Mouse (Mus musculus) hindbrain, embryonic 15.5 days (tissue): ENCODE results near the gene B4galt2. TPM values are rescaled to one million over a fixed set of nuclear protein-coding genes. Genes with fewer than 3 reads are reported as not detected.

Source experiments
- ATAC-seq: fragments of 200-750 bp; cut with Nextera tagmentation; 2 replicates; pipeline ENCODE4 v1.8.0; 2017; ENCODE audit warnings: low read depth, moderate number of reproducible peaks, moderate TSS enrichment; ENCODE audit not compliant: low FRiP score
- H3K27ac ChIP-seq: fragments of 300-500 bp; sonication (generic); replicated peaks from 2 replicates; pipeline ENCODE4 v1.5.1; 2015; ENCODE audit warnings: mild to moderate bottlenecking, inconsistent platforms
- H3K27me3 ChIP-seq: fragments of 300-500 bp; sonication (generic); 2 replicates; pipeline ENCODE4 v1.6.1; 2015; ENCODE audit warnings: control low read depth, inconsistent platforms
- H3K36me3 ChIP-seq: fragments of 300-500 bp; sonication (generic); 2 replicates; pipeline ENCODE4 v1.6.1; 2015; ENCODE audit warnings: control low read depth, inconsistent platforms
- H3K4me1 ChIP-seq: fragments of 300-500 bp; sonication (generic); replicated peaks from 2 replicates; pipeline ENCODE4 v1.6.1; 2015; ENCODE audit warnings: control low read depth, inconsistent platforms
- H3K4me2 ChIP-seq: fragments of 300-500 bp; sonication (generic); 2 replicates; pipeline ENCODE4 v1.6.1; 2015; ENCODE audit warnings: moderate library complexity, mild to moderate bottlenecking, inconsistent platforms
- H3K4me3 ChIP-seq: fragments of 300-500 bp; sonication (generic); 2 replicates; pipeline ENCODE4 v1.5.1; 2015; ENCODE audit warnings: mild to moderate bottlenecking, inconsistent platforms
- H3K9ac ChIP-seq: fragments of 300-500 bp; sonication (generic); 2 replicates; pipeline ENCODE4 v1.6.1; 2015; ENCODE audit warnings: inconsistent platforms
- H3K9me3 ChIP-seq: fragments of 300-500 bp; sonication (generic); 2 replicates; pipeline ENCODE4 v1.6.1; 2016; ENCODE audit warnings: control low read depth, inconsistent platforms
- WGBS: fragments of 180-500 bp; shearing (Covaris S2); methylation state at CpG from one replicate; pipeline ENCODE4 v1.1.7; 2015; 5-methylcytosine and 5-hydroxymethylcytosine counted together
- polyA plus RNA-seq: library from polyadenylated mRNA; unstranded; fragments of >200 nt; fragmentation: Nextera tagmentation; extraction: Ambion mirVana; gene quantifications from 2 replicates; pipeline ENCODE4 v1.2.1, GENCODE M21; 2015

B4galt2 gene
- polyA plus RNA-seq, 1 experiment from 2014 or later, result 69.5 TPM

DNA sequence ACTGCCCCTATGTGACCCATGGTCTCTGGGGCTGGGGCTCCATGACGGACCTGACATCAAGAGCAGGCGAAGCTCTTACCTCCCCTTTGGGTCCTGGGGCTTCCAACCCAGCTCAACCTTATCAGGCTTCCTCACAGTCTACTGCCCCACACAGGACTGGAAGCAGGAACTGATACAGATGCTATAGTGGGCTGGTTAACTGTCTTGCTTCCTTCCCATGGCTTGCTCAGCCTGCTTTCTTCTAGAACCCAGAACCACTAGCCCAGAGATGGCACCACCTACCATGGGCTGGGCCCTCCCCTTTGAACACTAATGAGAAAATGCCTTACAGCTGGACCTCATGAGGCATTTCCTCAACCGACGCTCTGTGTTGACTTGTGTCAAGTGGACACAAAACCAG is 34.1 kb upstream of the B4galt2 start:
- Histone ChIP-seq H3K36me3 (no peaks in the 10 kb centered on the region), H3K4me1 (peaks cover 28% of the 10 kb centered on the region), H3K9me3 (no peaks in the 10 kb centered on the region), H3K27me3 (no peaks in the 10 kb centered on the region), H3K27ac (no peak overlapping the region), H3K4me3 (no peak overlapping the region), H3K9ac (no peak overlapping the region), H3K4me2 (no peak overlapping the region)
- 95% methylated on average over 4 of the region's 4 CpGs for WGBS
- ATAC-seq, result no peak

DNA sequence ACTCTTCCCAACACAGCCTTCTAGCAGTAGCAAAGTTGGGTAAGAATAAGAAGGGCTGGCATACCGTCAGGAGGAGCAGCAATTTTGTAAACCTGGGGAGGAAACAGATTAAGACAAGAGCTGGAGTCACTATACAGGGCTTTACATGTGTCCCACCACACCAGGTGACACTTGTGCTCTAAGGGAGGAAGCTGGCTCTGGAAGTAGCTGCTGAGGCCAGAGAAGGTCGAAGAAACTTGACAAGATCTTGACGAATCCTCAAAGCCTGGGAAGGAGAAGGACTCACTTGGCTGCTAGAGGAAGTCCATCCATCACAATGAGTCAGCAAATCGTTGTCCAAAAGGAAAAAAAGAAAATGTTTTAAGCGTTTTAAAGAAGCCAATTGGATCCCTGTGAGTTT is 33.1 kb upstream of the B4galt2 start:
- Histone ChIP-seq H3K4me3 (no peak overlapping the region), H3K4me2 (peak overlapping the region; percentile 97; the same call in 1 of the 2 replicates), H3K4me1 (peaks cover 38% of the 10 kb centered on the region), H3K27me3 (no peaks in the 10 kb centered on the region), H3K9me3 (no peaks in the 10 kb centered on the region), H3K36me3 (peaks cover 7% of the 10 kb centered on the region), H3K27ac (no peak overlapping the region), H3K9ac (no peak overlapping the region)
- WGBS, result 84% methylated on average over 5 of the region's 5 CpGs
- ATAC-seq, result no peak

DNA sequence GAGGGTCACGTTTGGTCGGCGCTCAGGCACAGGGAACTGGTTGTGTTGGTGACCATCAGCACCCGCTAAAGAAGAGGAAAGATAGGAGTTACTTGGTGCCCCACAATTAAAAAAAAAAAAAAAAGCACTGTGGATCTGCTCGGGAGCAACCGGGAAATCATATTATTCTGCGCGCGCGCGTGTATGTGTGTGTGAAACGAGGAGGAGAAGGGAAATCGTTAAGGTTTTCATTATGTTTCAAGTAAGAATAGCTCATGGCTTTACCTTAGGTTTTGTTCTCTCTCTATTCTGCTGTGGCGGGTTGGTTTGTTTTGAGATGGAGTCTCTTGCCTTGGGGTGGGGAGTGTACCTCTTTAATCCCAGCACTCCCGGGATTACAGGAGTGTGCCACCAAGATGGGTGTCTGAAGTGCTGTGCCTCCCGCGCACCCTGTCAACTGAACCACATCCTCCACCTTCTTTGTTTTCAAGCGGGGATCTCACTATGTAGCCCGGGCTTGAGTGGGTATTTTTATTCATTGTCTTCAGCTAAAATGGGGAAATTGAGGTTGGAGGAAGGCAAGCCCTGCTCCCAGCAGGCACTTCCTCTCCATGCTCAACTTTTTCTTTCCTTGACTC is 32.3 kb upstream of the B4galt2 start:
- Histone ChIP-seq H3K36me3 (peaks cover 13% of the 10 kb centered on the region), H3K27me3 (no peaks in the 10 kb centered on the region), H3K9ac (peak overlapping the region; percentile 87), H3K9me3 (no peaks in the 10 kb centered on the region), H3K4me2 (peak overlapping the region; percentile 97), H3K4me3 (peak overlapping the region; percentile 72), H3K4me1 (peaks cover 46% of the 10 kb centered on the region), H3K27ac (peak overlapping the region; percentile 89)
- no peak; the same call in 1 of the 2 replicates for ATAC-seq
- 3% methylated on average over 19 of the region's 19 CpGs for WGBS

DNA sequence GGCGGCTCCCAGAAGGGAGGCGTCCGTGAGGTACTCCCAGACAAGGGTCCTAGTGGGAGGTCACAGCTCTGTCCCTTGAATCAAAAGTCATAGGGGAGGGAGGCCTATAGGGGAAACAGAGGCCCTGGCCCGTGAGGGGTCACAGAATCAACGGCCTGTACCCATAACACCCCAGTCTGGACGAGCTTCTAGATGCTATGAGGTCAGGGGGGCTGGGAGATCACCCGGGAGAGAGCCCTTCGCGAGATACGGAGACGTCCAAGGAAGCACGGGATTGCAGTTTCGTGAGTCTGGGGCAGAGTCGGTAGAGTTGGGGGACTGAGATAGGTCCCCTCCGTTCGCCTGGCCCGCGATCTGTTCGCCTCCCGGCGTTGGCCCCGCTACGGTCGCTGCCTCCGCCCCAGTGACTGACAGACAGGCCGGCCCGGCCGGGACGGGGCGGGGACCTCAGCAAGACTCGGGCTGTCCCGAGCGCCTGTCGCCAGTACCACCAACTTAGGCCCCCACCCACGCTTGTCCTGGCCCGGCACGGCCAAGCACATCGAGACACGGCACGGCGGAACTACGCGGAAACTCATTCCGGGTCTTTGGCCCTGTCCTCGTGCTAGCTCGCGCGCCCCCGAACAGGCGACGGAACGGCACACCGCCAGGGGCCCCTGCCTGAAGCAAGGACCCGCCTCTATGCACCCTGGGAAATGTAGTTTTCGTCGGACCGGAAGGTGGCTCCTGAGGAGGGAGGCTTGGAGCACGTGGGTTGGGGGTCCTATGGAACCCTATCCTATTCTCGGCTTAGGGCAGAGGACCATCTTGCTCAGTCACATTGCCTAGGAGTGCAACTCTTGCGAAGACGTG is 31.5 kb upstream of the B4galt2 start, which contains the start of gene Ipo13:
TSS of gene Ipo13 (minus strand) at position 409 of the 852 bp plus-strand sequence.
- peak within 1 kb of the TSS; percentile 89 for H3K27ac ChIP-seq
- no peaks in the 10 kb centered on the region for H3K9me3 ChIP-seq
- ATAC-seq, result peak; percentile 95
- H3K4me3 ChIP-seq, result peak within 1 kb of the TSS; percentile 72
- H3K4me1 ChIP-seq, result peaks cover 54% of the 10 kb centered on the region
- H3K36me3 ChIP-seq, result peaks cover 13% of the 10 kb centered on the region
- peak within 1 kb of the TSS; percentile 87 for H3K9ac ChIP-seq
- under 1% methylated on average over 48 of the region's 61 CpGs for WGBS
- H3K27me3 ChIP-seq, result no peaks in the 10 kb centered on the region
- peak within 1 kb of the TSS; percentile 97 for H3K4me2 ChIP-seq

DNA sequence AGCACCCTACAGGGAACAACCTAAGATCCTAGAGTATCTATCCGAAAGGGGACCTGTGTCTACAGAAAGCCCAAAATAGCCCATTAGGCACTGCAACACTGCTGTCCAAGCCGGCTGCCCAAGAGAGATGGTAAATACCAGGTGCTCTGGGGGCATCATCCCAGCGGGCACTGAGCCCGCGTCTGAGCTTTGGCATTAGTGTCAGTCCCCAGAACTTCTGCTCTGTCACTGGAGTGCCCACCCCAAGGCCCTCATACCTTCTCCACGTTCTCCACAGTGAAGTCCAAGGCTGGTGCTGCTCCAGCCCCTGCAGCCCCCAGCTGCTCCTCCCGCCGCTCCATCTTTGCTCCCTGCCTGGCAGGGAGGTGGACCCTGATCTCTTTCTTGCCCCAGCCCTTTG is 30.7 kb upstream of the B4galt2 start:
- H3K4me2 ChIP-seq, result peak overlapping the region; percentile 97
- peak overlapping the region; percentile 87 for H3K9ac ChIP-seq
- no peaks in the 10 kb centered on the region for H3K27me3 ChIP-seq
- H3K36me3 ChIP-seq, result peaks cover 13% of the 10 kb centered on the region
- no peaks in the 10 kb centered on the region for H3K9me3 ChIP-seq
- H3K4me1 ChIP-seq, result peaks cover 62% of the 10 kb centered on the region
- 11% methylated on average over 8 of the region's 8 CpGs for WGBS
- peak overlapping the region; percentile 72 for H3K4me3 ChIP-seq
- 0 out of 2 replicates have a peak overlapping the region, but pooled peaks have one; percentile 6 for H3K27ac ChIP-seq
- ATAC-seq, result peak; percentile 0; the same call in 1 of the 2 replicates

DNA sequence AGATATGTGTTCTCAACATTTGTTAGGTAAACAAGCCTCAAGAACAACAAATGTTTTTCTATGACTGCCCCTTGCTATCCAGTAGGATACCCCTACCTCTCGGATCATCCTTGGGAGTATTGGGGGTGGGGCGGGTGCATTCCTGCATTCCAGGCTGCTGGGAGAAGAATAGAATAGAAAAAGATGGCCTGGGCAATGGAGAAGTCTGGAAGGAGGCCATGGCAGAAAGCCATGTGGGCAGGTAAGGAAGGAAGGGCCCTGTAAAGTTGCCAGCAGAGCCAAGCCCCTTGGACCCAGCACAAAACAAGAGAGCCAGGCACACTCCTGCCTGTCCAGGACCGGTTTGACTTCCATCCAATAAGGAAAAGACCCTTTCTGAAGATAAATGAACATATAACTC is 30.1 kb upstream of the B4galt2 start:
- Histone ChIP-seq H3K4me3 (peak overlapping the region; percentile 72), H3K27ac (no peak overlapping the region; the same call in 1 of the 2 replicates), H3K4me1 (peaks cover 68% of the 10 kb centered on the region), H3K4me2 (peak overlapping the region; percentile 97), H3K9ac (peak overlapping the region; percentile 87), H3K9me3 (no peaks in the 10 kb centered on the region), H3K36me3 (peaks cover 13% of the 10 kb centered on the region), H3K27me3 (no peaks in the 10 kb centered on the region)
- WGBS, result 38% methylated on average over 3 of the region's 3 CpGs
- no peak for ATAC-seq

DNA sequence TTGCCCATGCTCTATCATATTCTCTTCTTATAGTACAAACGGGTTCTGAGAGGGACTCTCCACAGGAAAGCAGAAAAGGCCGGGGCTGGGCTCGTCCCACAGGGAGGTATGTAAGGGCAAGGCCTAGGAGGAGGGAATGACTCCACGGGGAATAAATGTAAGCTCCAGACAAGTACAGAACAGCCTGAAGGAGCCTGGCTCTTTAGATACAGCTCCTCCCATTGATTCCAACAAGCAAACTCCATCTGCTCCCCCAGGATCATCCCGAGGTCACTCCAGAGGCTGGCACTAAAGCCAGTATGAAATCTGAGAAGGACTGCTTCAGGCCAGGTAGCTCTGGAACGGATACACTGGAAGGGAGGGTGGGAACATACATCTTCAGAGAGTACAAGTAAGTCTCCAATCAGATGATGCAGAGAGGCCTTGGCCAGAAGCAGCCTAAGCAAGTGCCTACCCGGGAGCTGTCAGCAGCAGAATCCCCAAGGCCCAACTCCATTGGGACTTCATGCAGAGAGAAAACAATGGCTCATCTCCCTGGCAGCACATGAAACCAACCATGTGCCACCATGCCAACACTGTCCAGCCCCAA is 29.5 kb upstream of the B4galt2 start:
- 54% methylated on average over 7 of the region's 7 CpGs for WGBS
- Histone ChIP-seq H3K27me3 (no peaks in the 10 kb centered on the region), H3K27ac (no peak overlapping the region), H3K9ac (peak overlapping the region; percentile 87; the same call in 1 of the 2 replicates), H3K4me1 (peaks cover 74% of the 10 kb centered on the region), H3K4me2 (peak overlapping the region; percentile 97), H3K4me3 (peak overlapping the region; percentile 72), H3K9me3 (no peaks in the 10 kb centered on the region), H3K36me3 (peaks cover 13% of the 10 kb centered on the region)
- no peak for ATAC-seq

DNA sequence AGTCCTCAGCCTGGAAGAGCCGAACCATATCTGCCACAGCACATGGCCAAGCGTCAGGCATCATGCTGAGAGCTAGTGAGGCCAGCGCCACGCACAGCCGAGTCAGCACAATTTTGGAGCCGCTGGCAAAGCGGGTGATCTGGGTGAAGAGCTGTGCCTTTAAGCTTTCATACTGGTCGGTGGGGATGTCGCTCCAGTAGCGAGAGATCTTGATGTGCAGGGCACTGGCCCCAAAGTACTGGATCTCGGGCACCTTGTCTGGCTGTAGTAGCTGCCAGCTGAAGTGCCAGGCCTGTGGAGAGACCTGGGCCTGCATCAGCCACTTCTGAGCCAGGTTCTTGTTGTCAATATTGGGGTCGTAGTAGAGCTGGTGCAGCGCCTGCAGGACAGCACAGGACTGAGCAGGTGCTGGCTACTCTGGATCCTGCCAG is 28.9 kb upstream of the B4galt2 start:
- H3K4me1 ChIP-seq, result peaks cover 77% of the 10 kb centered on the region

DNA sequence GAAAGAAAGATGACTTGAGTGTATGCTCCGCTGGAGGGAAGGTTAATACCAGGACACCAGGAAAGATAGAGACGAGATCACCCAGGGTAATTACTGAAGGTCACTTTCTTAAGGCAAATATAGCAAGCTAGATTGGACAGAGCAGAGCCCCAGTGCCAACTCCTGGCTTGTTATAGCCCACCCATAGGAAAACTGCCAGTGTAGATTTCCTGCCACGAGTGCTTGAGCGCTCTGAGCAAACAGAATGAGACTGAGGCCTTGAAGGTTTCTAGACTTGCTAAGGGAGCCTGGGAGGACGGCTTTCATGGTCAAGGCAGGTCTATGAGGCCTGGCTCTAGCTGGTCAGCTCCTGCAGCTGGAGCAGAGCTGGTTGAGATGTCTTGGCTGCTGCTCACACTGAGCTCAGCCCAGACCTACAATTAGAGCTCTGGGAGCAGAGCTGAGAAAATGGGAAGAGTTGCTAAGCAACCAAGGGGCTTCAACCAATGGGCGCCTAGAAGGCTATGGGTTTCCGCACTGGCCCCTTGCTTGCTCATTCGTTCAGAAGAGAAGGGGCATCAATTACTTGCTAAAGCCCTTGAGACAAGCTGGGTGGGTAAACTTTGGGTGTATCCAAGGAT is 25.7 kb upstream of the B4galt2 start:
- Histone ChIP-seq H3K27ac (peak overlapping the region; percentile 76), H3K4me1 (peaks cover 65% of the 10 kb centered on the region), H3K27me3 (no peaks in the 10 kb centered on the region), H3K4me2 (peak overlapping the region; percentile 53), H3K4me3 (peak overlapping the region; percentile 2; the same call in 1 of the 2 replicates), H3K9ac (no peak overlapping the region), H3K36me3 (peaks cover 19% of the 10 kb centered on the region), H3K9me3 (no peaks in the 10 kb centered on the region)
- 39% methylated on average over 8 of the region's 8 CpGs for WGBS
- ATAC-seq, result peak; percentile 79

More for the DNA sequence above, 28.9 kb upstream of the B4galt2 start:
- peak overlapping the region; percentile 97 for H3K4me2 ChIP-seq
- no peaks in the 10 kb centered on the region for H3K27me3 ChIP-seq
- ATAC-seq, result no peak
- H3K9me3 ChIP-seq, result no peaks in the 10 kb centered on the region
- no peak overlapping the region for H3K4me3 ChIP-seq
- H3K9ac ChIP-seq, result no peak overlapping the region
- H3K27ac ChIP-seq, result no peak overlapping the region
- H3K36me3 ChIP-seq, result peaks cover 13% of the 10 kb centered on the region
- 81% methylated on average over 13 of the region's 13 CpGs for WGBS

DNA sequence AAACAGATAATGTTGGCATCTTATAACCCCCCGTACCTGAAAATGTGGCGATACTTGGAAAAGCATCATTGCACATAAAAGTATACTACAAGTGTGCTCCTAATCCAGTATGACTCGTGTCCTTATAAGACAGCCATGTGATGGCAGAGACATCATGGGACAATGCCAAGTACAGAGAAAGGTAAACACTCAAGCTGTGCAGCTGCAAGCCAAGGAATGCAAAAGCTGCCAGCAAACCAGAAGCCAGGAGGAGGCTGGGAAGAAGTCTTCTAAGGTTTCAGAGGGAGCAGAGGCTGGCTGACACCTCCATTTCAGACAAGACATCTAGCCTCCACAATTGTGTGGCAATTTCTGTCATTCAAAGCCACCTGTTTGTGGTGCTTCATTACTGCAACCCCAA is 22.9 kb upstream of the B4galt2 start:
- 85% methylated on average over 3 of the region's 3 CpGs for WGBS
- Histone ChIP-seq H3K27ac (no peak overlapping the region), H3K36me3 (peaks cover 37% of the 10 kb centered on the region), H3K4me3 (no peak overlapping the region), H3K9me3 (no peaks in the 10 kb centered on the region), H3K4me2 (no peak overlapping the region), H3K4me1 (peaks cover 37% of the 10 kb centered on the region), H3K27me3 (no peaks in the 10 kb centered on the region), H3K9ac (no peak overlapping the region)
- ATAC-seq, result no peak

DNA sequence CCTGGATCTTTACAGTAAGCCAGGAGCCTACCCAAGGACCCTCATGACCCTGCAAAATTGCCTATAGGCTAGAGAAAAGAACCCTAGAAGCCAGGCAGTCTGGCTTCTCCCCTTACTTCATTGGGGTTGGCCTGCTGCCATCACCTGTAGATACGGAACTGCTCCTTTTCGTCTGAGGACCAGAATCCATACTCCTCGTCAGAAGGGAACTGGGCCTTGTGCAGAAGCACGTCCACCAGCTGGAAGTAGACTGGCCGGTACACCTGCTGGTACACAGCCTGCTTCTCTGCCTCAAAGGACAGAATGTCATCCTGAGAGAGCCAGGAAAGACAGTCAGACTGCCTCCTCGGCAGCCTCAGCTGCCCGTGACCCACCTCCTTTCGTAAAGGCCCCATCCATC is 21.5 kb upstream of the B4galt2 start:
- Histone ChIP-seq H3K4me2 (no peak overlapping the region), H3K4me3 (no peak overlapping the region), H3K9ac (no peak overlapping the region), H3K27ac (no peak overlapping the region), H3K36me3 (peaks cover 47% of the 10 kb centered on the region), H3K27me3 (no peaks in the 10 kb centered on the region), H3K4me1 (peaks cover 23% of the 10 kb centered on the region), H3K9me3 (no peaks in the 10 kb centered on the region)
- ATAC-seq, result no peak
- WGBS, result 91% methylated on average over 8 of the region's 8 CpGs
